In genomic region chr15:99470971-99471676, GRCm38 (mm10) we compare ENCODE assay signal across 8 mouse cellular contexts. TPM values are rescaled to one million over a fixed set of nuclear protein-coding genes. Genes with fewer than 3 reads are reported as not detected.
DNase-seq lines count a peak whose midpoint lies in the region; ATAC-seq and TF ChIP-seq lines count a peak whose summit lies in the region.

No protein-coding gene starts in this region.

- peaks cover 0 to 21% of the 10 kb centered on the region in 2 experiments; a peak in 2 of 4 replicates for H3K4me1 ChIP-seq in MEL (ENCODE audit: control insufficient read depth in 1 of 2, insufficient read depth in 2 of 2, low read length in 2 of 2)
- H3K4me1 ChIP-seq in heart, adult 2 months (ENCODE audit: control insufficient read depth, insufficient read depth, low read length), result peaks cover 6% of the 10 kb centered on the region
- H3K4me1 ChIP-seq in kidney, embryonic 16.5 days (ENCODE audit: insufficient read depth, low read length), result peaks cover 19% of the 10 kb centered on the region
- 0 out of 2 replicates have a peak, but pooled peaks cover 3% of the 10 kb centered on the region for H3K4me1 ChIP-seq in lung, embryonic 14.5 days (ENCODE audit: insufficient read depth)

- DNase-seq in 416B (ENCODE audit: low read depth) (peak; percentile 73), MEL (ENCODE audit: low read depth, low spot score) (peak; percentile 66)
- peak; percentile 81 to 86 for DNase-seq in cerebellum, postnatal 10 days
- peak; percentile 62 to 73 for DNase-seq in heart, adult 2 months
- DNase-seq in lung, embryonic 14.5 days, result peak; percentile 82
- DNase-seq in ovary, postnatal 14 days (ENCODE audit: low spot score), result peak; percentile 42

- TF ChIP-seq EP300 in MEL (IDR thresholded peaks at IDR 0.05; ENCODE audit: low read depth in 1 of 2, low read length in 2 of 2), result no peak
- peak; percentile 69; the same call in 1 of the 2 replicates for TF ChIP-seq EP300 in heart, adult 2 months (IDR thresholded peaks at IDR 0.05; ENCODE audit: insufficient read depth, low read depth, low read length)

- peaks cover 5% of the 10 kb centered on the region for H3K79me2 ChIP-seq in MEL (ENCODE audit: control insufficient read depth, insufficient read depth, low read length, poor library complexity)
- H3K79me2 ChIP-seq in heart, adult 2 months (replicated peaks; ENCODE audit: control insufficient read depth, insufficient read depth, low read length), result no peaks in the 10 kb centered on the region

- 40% methylated on average over 17 of the region's 17 CpGs for WGBS in heart, adult 2 months
- WGBS in kidney, embryonic 16.5 days, result 60% methylated on average over 17 of the region's 17 CpGs
- WGBS in lung, embryonic 14.5 days, result 54% methylated on average over 17 of the region's 17 CpGs

- no peak overlapping the region for H3K4me2 ChIP-seq in kidney, embryonic 16.5 days (replicated peaks; ENCODE audit: low read depth, low read length)
- no peak overlapping the region for H3K4me2 ChIP-seq in lung, embryonic 14.5 days

- TF ChIP-seq POLR2A in MEL (IDR thresholded peaks at IDR 0.05; ENCODE audit: control insufficient read depth in 1 of 2, insufficient read depth in 1 of 2, low read depth in 1 of 2, low read length in 2 of 2, poor library complexity in 1 of 2), result no peak
- TF ChIP-seq POLR2A in heart, adult 2 months (IDR thresholded peaks at IDR 0.05; ENCODE audit: insufficient read depth, low read depth, low read length), result peak; percentile 46; the same call in 1 of the 2 replicates

- no peak overlapping the region for H3K4me3 ChIP-seq in MEL (ENCODE audit: control insufficient read depth in 1 of 2, insufficient read depth in 1 of 2, low read depth in 2 of 2, low read length in 2 of 2)
- peak overlapping the region; percentile 17; the same call in 1 of the 2 replicates for H3K4me3 ChIP-seq in heart, adult 2 months
- H3K4me3 ChIP-seq in kidney, embryonic 16.5 days (ENCODE audit: low read length), result no peak overlapping the region
- no peak overlapping the region for H3K4me3 ChIP-seq in lung, embryonic 14.5 days (ENCODE audit: low read depth, low read length)

- H3K27ac ChIP-seq in MEL (ENCODE audit: control insufficient read depth, low read depth, low read length), result no peak overlapping the region
- H3K27ac ChIP-seq in heart, adult 2 months, result peak overlapping the region; percentile 53
- peak overlapping the region; percentile 5; the same call in 1 of the 2 replicates for H3K27ac ChIP-seq in kidney, embryonic 16.5 days (ENCODE audit: low read length)
- H3K27ac ChIP-seq in lung, embryonic 14.5 days (ENCODE audit: low read depth), result no peak overlapping the region

- peak; percentile 81 for TF ChIP-seq RAD21 in MEL (IDR thresholded peaks at IDR 0.05; ENCODE audit: low read depth, low read length)

- H3K36me3 ChIP-seq in MEL (ENCODE audit: control insufficient read depth in 1 of 2, insufficient read depth in 2 of 2, low read length in 2 of 2), result peaks cover 0 to 18% of the 10 kb centered on the region in 2 experiments; a peak in 2 of 4 replicates
- no peaks in the 10 kb centered on the region for H3K36me3 ChIP-seq in heart, adult 2 months (ENCODE audit: control insufficient read depth, insufficient read depth, low read length)
- H3K36me3 ChIP-seq in kidney, embryonic 16.5 days (ENCODE audit: insufficient read depth, low read length), result peaks cover 8% of the 10 kb centered on the region
- peaks cover 13% of the 10 kb centered on the region for H3K36me3 ChIP-seq in lung, embryonic 14.5 days (ENCODE audit: insufficient read depth)

- intact Hi-C loops in heart, adult 2 months (cut with DNase I), result loop anchor here (1.0 to 2.0 kb wide), 2 partner anchors 55 to 154 kb away; no protein-coding TSS in a partner anchor

- H3K27me3 ChIP-seq in MEL (ENCODE audit: control insufficient read depth in 1 of 2, insufficient read depth in 2 of 2, low read length in 2 of 2), result no peaks in the 10 kb centered on the region
- no peaks in the 10 kb centered on the region for H3K27me3 ChIP-seq in heart, adult 2 months (ENCODE audit: control insufficient read depth, insufficient read depth, low read length)
- no peaks in the 10 kb centered on the region for H3K27me3 ChIP-seq in kidney, embryonic 16.5 days (ENCODE audit: insufficient read depth, low read length)
- no peaks in the 10 kb centered on the region for H3K27me3 ChIP-seq in lung, embryonic 14.5 days (ENCODE audit: insufficient read depth, low read length)

- TF ChIP-seq CTCF in MEL (IDR thresholded peaks at IDR 0.05 in 2 of 3, conservative IDR thresholded peaks at IDR 0.05 in 1 of 3; ENCODE audit: control insufficient read depth in 1 of 3, insufficient read depth in 1 of 3, low read depth in 2 of 3, low read length in 3 of 3, poor library complexity in 1 of 3, severe bottlenecking in 1 of 3), result peak; percentile 83 to 98 (median 96)
- TF ChIP-seq CTCF in heart, adult 2 months (IDR thresholded peaks at IDR 0.05), result peak; percentile 99; the same call in 1 of the 2 replicates
- peak; percentile 76 for TF ChIP-seq CTCF in lung, embryonic 14.5 days (IDR thresholded peaks at IDR 0.05; ENCODE audit: low read depth)

- no peak for ATAC-seq in kidney, embryonic 16.5 days (ENCODE audit: low FRiP score, low TSS enrichment)
- ATAC-seq in lung, embryonic 14.5 days (ENCODE audit: insufficient read depth), result no peak
- no peak for ATAC-seq in inflammation-experienced regulatory T-cells, adult 6 months

- no peaks in the 10 kb centered on the region for H3K9me3 ChIP-seq in MEL (replicated peaks; ENCODE audit: insufficient read depth, low read length)
- H3K9me3 ChIP-seq in kidney, embryonic 16.5 days (ENCODE audit: low read length), result no peaks in the 10 kb centered on the region
- H3K9me3 ChIP-seq in lung, embryonic 14.5 days (ENCODE audit: low read depth, low read length), result no peaks in the 10 kb centered on the region

- H3K9ac ChIP-seq in MEL (ENCODE audit: control insufficient read depth, low read depth, low read length, poor library complexity, severe bottlenecking), result no peak overlapping the region
- H3K9ac ChIP-seq in heart, adult 2 months (ENCODE audit: low read depth, low read length), result 0 out of 2 replicates have a peak overlapping the region, but pooled peaks have one; percentile 5
- no peak overlapping the region for H3K9ac ChIP-seq in kidney, embryonic 16.5 days (replicated peaks; ENCODE audit: low read length)
- H3K9ac ChIP-seq in lung, embryonic 14.5 days, result no peak overlapping the region

TF ChIP-seq in MEL, 35 proteins besides CTCF, POLR2A, EP300 and RAD21:
- TF ChIP-seq E2F4 (IDR thresholded peaks at IDR 0.05; ENCODE audit: borderline replicate concordance, low read depth, low read length), result no peak
- peak; percentile 64 for TF ChIP-seq ELF1 (IDR thresholded peaks at IDR 0.05; ENCODE audit: low read depth, low read length)
- 0 out of 2 replicates have a peak, but pooled peaks have one; percentile 24 for TF ChIP-seq HCFC1 (IDR thresholded peaks at IDR 0.05; ENCODE audit: low read depth, low read length)
- peak; percentile 44; the same call in 1 of the 2 replicates for TF ChIP-seq SIN3A (IDR thresholded peaks at IDR 0.05; ENCODE audit: low read length)
- TF ChIP-seq TBP (IDR thresholded peaks at IDR 0.05; ENCODE audit: low read depth, low read length), result no peak
- no peak for TF ChIP-seq TAL1 (IDR thresholded peaks at IDR 0.05; ENCODE audit: low read length)
- no peak for TF ChIP-seq MYB (IDR thresholded peaks at IDR 0.05; ENCODE audit: low read depth, low read length)
- peak; percentile 95 for TF ChIP-seq ZNF384 (IDR thresholded peaks at IDR 0.05; ENCODE audit: low read depth, low read length)
- TF ChIP-seq SMC3 (IDR thresholded peaks at IDR 0.05; ENCODE audit: low read depth, low read length), result peak; percentile 61
- TF ChIP-seq BHLHE40 (IDR thresholded peaks at IDR 0.05; ENCODE audit: borderline replicate concordance, low read depth, low read length), result peak; percentile 29; the same call in 1 of the 2 replicates
- peak; percentile 43; the same call in 1 of the 2 replicates for TF ChIP-seq ZC3H11A (IDR thresholded peaks at IDR 0.05; ENCODE audit: low read depth, low read length)

RNA-seq across cellular contexts. Expression of gene Bcdin3d, which starts 3.4 kb away (rescaled TPM):
- total RNA-seq in MEL (2012; rRNA removed), result 7.8 and 8.8 TPM in 2 replicates
- polyA plus RNA-seq in MEL (2012; ENCODE audit: insufficient read depth in 1 of 2, insufficient read length in 2 of 2, low read depth in 1 of 2, low replicate concordance in 2 of 2, missing spikeins in 1 of 2), result 10 to 100 TPM; 13.7 to 31.3 TPM
- 1 to 10 TPM; 2.5 to 3.1 TPM for total RNA-seq in heart, adult 2 months (2021)
- polyA plus RNA-seq in heart, adult 2 months (2012; rRNA removed), result 4.2 and 4.3 TPM in 2 replicates
- 16.8 and 18.2 TPM in 2 replicates for polyA plus RNA-seq in kidney, embryonic 16.5 days (2015; fragmentation: Nextera tagmentation; extraction: Ambion mirVana)
- 13.2 and 16.1 TPM in 2 replicates for polyA plus RNA-seq in lung, embryonic 14.5 days (2014; fragmentation: Nextera tagmentation; extraction: Ambion mirVana)
- 10 to 100 TPM; 16.9 to 30.8 (median 30.6) TPM for polyA plus RNA-seq in inflammation-experienced regulatory T-cells, adult 6 months (2017; shearing (Covaris generic))

RNA-seq across cellular contexts. Expression of gene Nckap5l, which starts 13.6 kb away (rescaled TPM):
- 2.5 and 3.3 TPM in 2 replicates for total RNA-seq in MEL (2012; rRNA removed)
- polyA plus RNA-seq in MEL (2012; ENCODE audit: insufficient read depth in 1 of 2, insufficient read length in 2 of 2, low read depth in 1 of 2, low replicate concordance in 2 of 2, missing spikeins in 1 of 2), result 10 to 100 TPM in 1 of 2 experiments, not detected in 1; 14.1 TPM
- 1 to 10 TPM; 4.2 to 5.2 TPM for total RNA-seq in heart, adult 2 months (2021)
- polyA plus RNA-seq in heart, adult 2 months (2012; rRNA removed), result 3.5 and 4.5 TPM in 2 replicates
- polyA plus RNA-seq in kidney, embryonic 16.5 days (2015; fragmentation: Nextera tagmentation; extraction: Ambion mirVana), result 9.3 and 10.9 TPM in 2 replicates
- 11.0 and 14.4 TPM in 2 replicates for polyA plus RNA-seq in lung, embryonic 14.5 days (2014; fragmentation: Nextera tagmentation; extraction: Ambion mirVana)
- 1 to 10 TPM in 1 of 3 experiments, under 1 TPM in 2; 0.10 to 1.9 (median 0.78) TPM for polyA plus RNA-seq in inflammation-experienced regulatory T-cells, adult 6 months (2017; shearing (Covaris generic))

RNA-seq across cellular contexts. Expression of gene Faim2, which starts 56.8 kb away (rescaled TPM):
- 0.08 and 0.10 TPM in 2 replicates for total RNA-seq in MEL (2012; rRNA removed)
- polyA plus RNA-seq in MEL (2012; ENCODE audit: insufficient read depth in 1 of 2, insufficient read length in 2 of 2, low read depth in 1 of 2, low replicate concordance in 2 of 2, missing spikeins in 1 of 2), result under 1 TPM in 1 of 2 experiments, not detected in 1; 0.06 TPM
- under 1 TPM; 0.07 to 0.39 TPM for total RNA-seq in heart, adult 2 months (2021)
- 0.26 and 0.53 TPM in 2 replicates for polyA plus RNA-seq in heart, adult 2 months (2012; rRNA removed)
- polyA plus RNA-seq in kidney, embryonic 16.5 days (2015; fragmentation: Nextera tagmentation; extraction: Ambion mirVana), result 0.32 and 0.50 TPM in 2 replicates
- polyA plus RNA-seq in lung, embryonic 14.5 days (2014; fragmentation: Nextera tagmentation; extraction: Ambion mirVana), result 1.4 and 1.5 TPM in 2 replicates
- under 1 TPM in 2 of 3 experiments, not detected in 1; 0.03 to 0.15 TPM for polyA plus RNA-seq in inflammation-experienced regulatory T-cells, adult 6 months (2017; shearing (Covaris generic))

Comparison
In these comparisons a context has a peak if more than half of its experiments do, and no peak if none do; other contexts are left out.
1. H3K27ac ChIP-seq: peak in heart, adult 2 months (single experiment) and kidney, embryonic 16.5 days (single experiment); none in MEL (single experiment) and lung, embryonic 14.5 days (single experiment).
2. Peak in every context shown above with its lines, with median percentiles within 50 percentile points of each other: DNase-seq and CTCF ChIP-seq.